Mouse (Mus musculus): Measurements from ENCODE around the gene P2ry14. TPM values are rescaled to one million over a fixed set of nuclear protein-coding genes. Genes with fewer than 3 reads are reported as not detected.
"Not testable (repeated sequence)": the region's sequence is repeated elsewhere in the genome, so short reads cannot be mapped to it uniquely, and the experiment has no call there.

The P2ry14 gene
- polyA plus RNA-seq, 1 experiment from 2014 or later = 1.9 TPM

- Histone ChIP-seq H3K9me3 (no peaks in the 10 kb centered on the region), H3K4me3 (no peak overlapping the region), H3K27ac (no peak overlapping the region), H3K36me3 (replicated peaks) (no peaks in the 10 kb centered on the region), H3K4me1 (peaks cover 13% of the 10 kb centered on the region), H3K27me3 (ENCODE audit: poor library complexity, severe bottlenecking) (no peaks in the 10 kb centered on the region)
- DNase-seq (ENCODE audit: extremely low spot score, low spot score) = no peak
- 37% methylated on average over 7 of the region's 7 CpGs for WGBS
Measured at GRCm38 (mm10) chr3:59121067-59121730, 32.2 kb downstream of the P2ry14 start.

- peaks cover 8% of the 10 kb centered on the region for H3K36me3 ChIP-seq (replicated peaks)
- H3K4me3 ChIP-seq = no peak overlapping the region
- WGBS = 91% methylated on average over 8 of the region's 8 CpGs
- no peaks in the 10 kb centered on the region for H3K27me3 ChIP-seq (ENCODE audit: poor library complexity, severe bottlenecking)
- H3K27ac ChIP-seq = no peak overlapping the region
- H3K9me3 ChIP-seq = no peaks in the 10 kb centered on the region
- no peak for DNase-seq (ENCODE audit: extremely low spot score, low spot score)
- no peaks in the 10 kb centered on the region for H3K4me1 ChIP-seq
Measured at GRCm38 (mm10) chr3:59113973-59114517, 39.4 kb downstream of the P2ry14 start.

GRCm38 (mm10) chr3:59113291-59113690 lies 40.1 kb downstream of the P2ry14 start:
- not testable (repeated sequence) for H3K27ac ChIP-seq; H3K4me1 ChIP-seq; H3K27me3 ChIP-seq (ENCODE audit: poor library complexity, severe bottlenecking); DNase-seq (ENCODE audit: extremely low spot score, low spot score); H3K36me3 ChIP-seq (replicated peaks); H3K9me3 ChIP-seq; H3K4me3 ChIP-seq
- whole genome bisulfite sequencing = 95% methylated on average over 4 of the region's 4 CpGs

- Histone ChIP-seq H3K27ac (no peak overlapping the region), H3K27me3 (ENCODE audit: poor library complexity, severe bottlenecking) (no peaks in the 10 kb centered on the region), H3K4me1 (no peaks in the 10 kb centered on the region), H3K36me3 (replicated peaks) (peaks cover 8% of the 10 kb centered on the region), H3K9me3 (no peaks in the 10 kb centered on the region), H3K4me3 (no peak overlapping the region)
- 86% methylated on average over 3 of the region's 3 CpGs for WGBS
- no peak for DNase-seq (ENCODE audit: extremely low spot score, low spot score)
Measured at GRCm38 (mm10) chr3:59111944-59112343, 41.5 kb downstream of the P2ry14 start.

GRCm38 (mm10) chr3:59109834-59110233 lies 43.6 kb downstream of the P2ry14 start:
- H3K4me1 ChIP-seq; H3K36me3 ChIP-seq (replicated peaks); DNase-seq (ENCODE audit: extremely low spot score, low spot score); H3K4me3 ChIP-seq; H3K27ac ChIP-seq; H3K9me3 ChIP-seq; H3K27me3 ChIP-seq (ENCODE audit: poor library complexity, severe bottlenecking): not testable (repeated sequence)
- 90% methylated on average over 3 of the region's 3 CpGs for WGBS

GRCm38 (mm10) chr3:59107439-59107838 lies 46.0 kb downstream of the P2ry14 start:
- no peak overlapping the region for H3K27ac ChIP-seq
- no peaks in the 10 kb centered on the region for H3K4me1 ChIP-seq
- no peak for DNase-seq (ENCODE audit: extremely low spot score, low spot score)
- H3K36me3 ChIP-seq (replicated peaks) = no peaks in the 10 kb centered on the region
- H3K4me3 ChIP-seq = no peak overlapping the region
- H3K27me3 ChIP-seq (ENCODE audit: poor library complexity, severe bottlenecking) = no peaks in the 10 kb centered on the region
- WGBS = 93% methylated on average over 4 of the region's 4 CpGs
- no peaks in the 10 kb centered on the region for H3K9me3 ChIP-seq

- H3K4me1 ChIP-seq = no peaks in the 10 kb centered on the region
- H3K27me3 ChIP-seq (ENCODE audit: poor library complexity, severe bottlenecking) = no peaks in the 10 kb centered on the region
- H3K27ac ChIP-seq = no peak overlapping the region
- DNase-seq (ENCODE audit: extremely low spot score, low spot score) = no peak
- no peaks in the 10 kb centered on the region for H3K36me3 ChIP-seq (replicated peaks)
- H3K4me3 ChIP-seq = no peak overlapping the region
- no peaks in the 10 kb centered on the region for H3K9me3 ChIP-seq
- WGBS = 84% methylated on average over 4 of the region's 4 CpGs
Measured at GRCm38 (mm10) chr3:59104462-59104861, 49.0 kb downstream of the P2ry14 start.

GRCm38 (mm10) chr3:59102146-59102545 lies 51.3 kb downstream of the P2ry14 start:
- Histone ChIP-seq H3K9me3 (no peaks in the 10 kb centered on the region), H3K4me1 (no peaks in the 10 kb centered on the region), H3K36me3 (replicated peaks) (no peaks in the 10 kb centered on the region), H3K27me3 (ENCODE audit: poor library complexity, severe bottlenecking) (no peaks in the 10 kb centered on the region), H3K27ac (no peak overlapping the region), H3K4me3 (no peak overlapping the region)
- no peak for DNase-seq (ENCODE audit: extremely low spot score, low spot score)
- whole genome bisulfite sequencing = 88% methylated on average over 2 of the region's 2 CpGs

GRCm38 (mm10) chr3:59101218-59101986 lies 52.0 kb downstream of the P2ry14 start, which contains the start of gene Gpr171:
Gpr171 (minus strand) TSS chr3:59101821.
- Histone ChIP-seq H3K27ac (no peak within 1 kb of the TSS), H3K36me3 (replicated peaks) (no peaks in the 10 kb centered on the region), H3K9me3 (no peaks in the 10 kb centered on the region), H3K4me1 (no peaks in the 10 kb centered on the region), H3K27me3 (ENCODE audit: poor library complexity, severe bottlenecking) (no peaks in the 10 kb centered on the region), H3K4me3 (no peak within 1 kb of the TSS)
- no peak for DNase-seq (ENCODE audit: extremely low spot score, low spot score)
- whole genome bisulfite sequencing = 88% methylated on average over 6 of the region's 6 CpGs

- Histone ChIP-seq H3K36me3 (replicated peaks) (no peaks in the 10 kb centered on the region; the same call in 1 of the 2 replicates), H3K27me3 (ENCODE audit: poor library complexity, severe bottlenecking) (no peaks in the 10 kb centered on the region), H3K27ac (no peak overlapping the region), H3K4me1 (no peaks in the 10 kb centered on the region), H3K4me3 (no peak overlapping the region), H3K9me3 (no peaks in the 10 kb centered on the region)
- no peak for DNase-seq (ENCODE audit: extremely low spot score, low spot score)
- 91% methylated on average over 10 of the region's 10 CpGs for WGBS
Measured at GRCm38 (mm10) chr3:59098540-59098939, 54.9 kb downstream of the P2ry14 start.

- no peaks in the 10 kb centered on the region for H3K9me3 ChIP-seq
- 82% methylated on average over 6 of the region's 6 CpGs for WGBS
- no peaks in the 10 kb centered on the region for H3K27me3 ChIP-seq (ENCODE audit: poor library complexity, severe bottlenecking)
Measured at GRCm38 (mm10) chr3:59097421-59097820, 56.0 kb downstream of the P2ry14 start.

GRCm38 (mm10) chr3:59092702-59093101 lies 60.7 kb downstream of the P2ry14 start:
- WGBS = 92% methylated on average over 11 of the region's 11 CpGs
- Histone ChIP-seq H3K36me3 (replicated peaks) (no peaks in the 10 kb centered on the region; the same call in 1 of the 2 replicates), H3K9me3 (no peaks in the 10 kb centered on the region), H3K27ac (no peak overlapping the region), H3K27me3 (ENCODE audit: poor library complexity, severe bottlenecking) (no peaks in the 10 kb centered on the region), H3K4me1 (no peaks in the 10 kb centered on the region), H3K4me3 (no peak overlapping the region)
- DNase-seq (ENCODE audit: extremely low spot score, low spot score) = no peak

More at GRCm38 (mm10) chr3:59097421-59097820, 56.0 kb downstream of the P2ry14 start:
- DNase-seq (ENCODE audit: extremely low spot score, low spot score) = no peak
- Histone ChIP-seq H3K4me3 (no peak overlapping the region), H3K4me1 (no peaks in the 10 kb centered on the region), H3K27ac (no peak overlapping the region), H3K36me3 (replicated peaks) (no peaks in the 10 kb centered on the region; the same call in 1 of the 2 replicates)

GRCm38 (mm10) chr3:59080919-59081318 lies 72.5 kb downstream of the P2ry14 start:
- H3K4me1 ChIP-seq = peaks cover 18% of the 10 kb centered on the region
- H3K36me3 ChIP-seq (replicated peaks) = no peaks in the 10 kb centered on the region; the same call in 1 of the 2 replicates
- WGBS = 12% methylated on average over 7 of the region's 7 CpGs
- H3K9me3 ChIP-seq = no peaks in the 10 kb centered on the region
- H3K4me3 ChIP-seq = no peak overlapping the region
- no peaks in the 10 kb centered on the region for H3K27me3 ChIP-seq (ENCODE audit: poor library complexity, severe bottlenecking)
- no peak for DNase-seq (ENCODE audit: extremely low spot score, low spot score)
- peak overlapping the region; percentile 35; the same call in 1 of the 2 replicates for H3K27ac ChIP-seq
